Mouse (Mus musculus) left cerebral cortex, adult 9 months (tissue): Measurements from ENCODE around the gene Lrrc74b.
A peak's percentile ranks its signal among the peaks of the same experiment; 100 is the strongest.
"Not testable (repeated sequence)": the region's sequence is repeated elsewhere in the genome, so short reads cannot be mapped to it uniquely, and the experiment has no call there.

Source experiments
- DNase-seq, 2 experiments: peaks; one replicate each; pipeline ENCODE4 v3.0.0; 2022; ENCODE audit warnings: low spot score in 2 of 2

Gene Lrrc74b

DNA sequence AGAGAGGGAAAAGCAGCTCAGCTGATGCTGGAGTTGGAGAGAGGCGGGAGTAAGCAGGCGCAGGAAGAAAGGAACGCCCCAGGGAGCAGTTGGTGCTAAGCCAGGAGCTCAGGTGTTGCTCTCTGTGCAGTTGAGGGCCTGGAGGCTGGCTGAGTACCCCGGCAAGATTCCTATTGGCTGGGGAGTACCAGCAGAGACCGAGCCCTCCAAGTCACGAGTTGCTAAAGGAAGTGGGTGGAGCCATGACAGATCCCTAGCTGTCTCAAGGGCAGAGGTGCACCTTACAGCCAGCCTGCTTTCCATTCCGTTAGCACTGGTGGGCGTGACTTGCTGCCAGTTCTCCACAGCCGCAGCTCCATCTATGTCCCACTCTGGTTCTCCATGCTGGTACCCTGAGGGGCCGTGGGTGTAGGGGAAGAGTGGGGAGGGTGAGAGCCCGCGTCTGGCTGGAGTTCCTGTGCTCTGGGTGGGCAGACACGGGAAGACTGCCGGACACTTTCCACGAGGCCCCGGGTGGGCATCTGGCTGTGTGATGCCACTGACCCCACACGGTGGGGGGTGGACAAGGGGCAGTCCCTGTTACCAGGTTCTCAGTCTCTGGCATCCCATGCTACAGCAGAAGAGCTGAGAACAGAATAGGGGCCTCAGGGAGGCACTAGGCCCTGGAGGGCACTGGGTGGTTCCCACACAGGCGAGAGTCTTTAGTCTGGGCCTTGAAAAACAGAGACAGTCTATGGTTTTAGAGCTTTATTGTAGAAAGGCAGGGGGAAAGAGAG, 6.9 kb downstream of the Lrrc74b start:
- DNase-seq = no peak

DNA sequence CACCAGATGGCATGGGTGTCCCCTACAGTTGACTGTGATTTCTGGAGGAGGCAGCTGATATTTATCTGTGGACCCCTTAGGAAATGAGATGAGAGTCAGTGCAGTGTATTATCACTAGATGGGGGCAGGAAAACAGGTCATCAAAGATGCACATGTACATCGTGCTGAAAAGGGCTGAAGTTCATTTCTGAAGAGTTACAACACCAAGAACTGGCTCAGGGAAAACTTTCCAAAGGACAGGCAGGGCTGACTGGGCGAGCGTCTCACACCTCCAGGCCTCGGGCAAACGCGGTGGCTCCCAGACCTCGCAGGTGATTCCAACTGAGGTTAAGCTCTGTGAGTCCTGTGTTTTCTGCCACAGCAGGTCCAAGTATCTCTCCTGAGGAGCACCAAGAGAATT, 8.2 kb downstream of the Lrrc74b start:
- DNase-seq = no peak

DNA sequence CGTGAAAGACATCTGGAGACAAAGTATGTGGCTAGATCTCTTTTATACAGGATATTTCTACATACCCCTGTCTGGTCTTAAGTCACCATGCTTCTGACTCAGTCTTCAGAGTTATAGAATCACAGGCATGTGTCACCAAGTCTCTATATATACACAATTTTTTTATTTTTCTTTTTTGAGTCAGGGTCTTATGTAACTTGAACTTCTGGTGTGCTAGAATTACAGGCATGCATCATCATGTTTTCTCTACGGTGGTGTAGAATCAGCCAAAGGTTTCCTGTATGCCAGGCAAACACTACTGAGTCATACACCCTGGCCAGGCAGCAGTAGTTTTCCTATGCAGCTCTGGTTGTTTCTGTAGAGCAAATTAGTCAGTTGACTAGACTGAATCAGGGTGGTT, 18.4 kb downstream of the Lrrc74b start:
- peak in 1 of 2 experiments; percentile 33 for DNase-seq

DNA sequence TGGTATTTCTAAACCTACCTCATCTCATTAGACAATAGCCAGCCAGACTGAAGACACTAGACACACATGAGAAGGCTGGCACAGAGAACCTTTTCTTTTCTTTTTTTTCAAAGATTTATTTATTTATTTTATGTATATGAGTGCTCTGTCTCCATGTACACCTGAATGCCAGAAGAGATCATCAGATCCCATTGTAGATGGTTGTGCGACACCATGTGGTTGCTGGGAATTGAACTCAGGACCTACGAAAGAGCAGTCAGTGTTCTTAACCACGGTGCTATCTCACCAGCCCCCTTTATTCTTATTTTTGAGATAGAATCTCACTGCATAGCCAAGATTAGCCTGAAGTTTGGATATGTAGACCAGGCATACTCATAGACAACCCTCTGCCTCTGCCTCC, 24.5 kb downstream of the Lrrc74b start:
- DNase-seq = no peak

DNA sequence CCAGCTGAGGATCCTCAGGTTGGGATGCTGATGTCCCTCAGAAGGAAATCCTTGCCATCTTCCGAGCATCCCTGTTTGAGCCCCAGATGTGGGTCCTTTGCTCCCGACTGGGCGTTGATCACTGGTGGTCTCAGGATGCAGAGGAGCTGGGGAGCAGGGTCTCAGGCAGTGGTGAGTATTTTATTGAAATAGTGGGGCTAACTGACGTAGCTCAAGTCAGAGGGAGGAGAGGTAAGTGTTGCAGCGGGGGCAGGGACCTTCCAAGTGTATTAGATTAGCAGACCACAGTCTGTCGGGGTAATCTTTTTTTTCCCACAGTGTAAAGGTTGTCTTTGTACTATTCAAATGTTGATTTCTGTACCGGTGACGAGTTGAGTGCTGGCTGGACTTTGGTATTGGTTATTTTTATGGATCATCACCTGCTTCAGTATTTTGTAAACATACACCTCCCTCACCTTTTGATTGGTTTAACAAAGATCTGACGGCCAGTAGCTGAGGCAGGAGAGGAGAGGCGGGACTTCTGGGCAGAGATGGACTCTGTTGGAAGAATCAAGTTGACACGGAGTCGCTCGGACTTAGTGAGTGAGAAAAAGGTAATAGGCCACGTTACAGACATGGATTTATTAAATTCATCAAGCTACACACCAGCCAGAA, 28.2 kb downstream of the Lrrc74b start:
- DNase-seq = no peak

DNA sequence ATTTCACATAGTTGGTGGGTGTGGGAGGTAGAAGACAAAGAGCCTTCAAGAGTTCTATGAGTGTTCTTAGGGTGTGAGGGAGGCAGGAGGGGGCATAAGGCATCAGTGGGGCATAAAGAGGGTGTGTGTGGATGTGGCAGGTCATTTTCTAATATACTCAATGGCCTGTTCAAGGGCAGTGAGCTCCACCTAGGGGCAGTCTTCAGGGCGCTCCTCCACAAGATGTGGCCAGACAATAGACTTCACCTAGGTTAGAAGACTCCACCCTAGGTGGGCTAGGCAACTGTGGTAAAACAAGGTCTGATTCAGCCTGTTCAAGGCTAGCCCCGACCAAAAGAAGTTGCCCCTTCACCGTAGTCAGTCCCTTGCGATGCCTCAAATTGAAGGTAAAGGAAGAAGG, 28.8 kb downstream of the Lrrc74b start:
- no peak for DNase-seq

DNA sequence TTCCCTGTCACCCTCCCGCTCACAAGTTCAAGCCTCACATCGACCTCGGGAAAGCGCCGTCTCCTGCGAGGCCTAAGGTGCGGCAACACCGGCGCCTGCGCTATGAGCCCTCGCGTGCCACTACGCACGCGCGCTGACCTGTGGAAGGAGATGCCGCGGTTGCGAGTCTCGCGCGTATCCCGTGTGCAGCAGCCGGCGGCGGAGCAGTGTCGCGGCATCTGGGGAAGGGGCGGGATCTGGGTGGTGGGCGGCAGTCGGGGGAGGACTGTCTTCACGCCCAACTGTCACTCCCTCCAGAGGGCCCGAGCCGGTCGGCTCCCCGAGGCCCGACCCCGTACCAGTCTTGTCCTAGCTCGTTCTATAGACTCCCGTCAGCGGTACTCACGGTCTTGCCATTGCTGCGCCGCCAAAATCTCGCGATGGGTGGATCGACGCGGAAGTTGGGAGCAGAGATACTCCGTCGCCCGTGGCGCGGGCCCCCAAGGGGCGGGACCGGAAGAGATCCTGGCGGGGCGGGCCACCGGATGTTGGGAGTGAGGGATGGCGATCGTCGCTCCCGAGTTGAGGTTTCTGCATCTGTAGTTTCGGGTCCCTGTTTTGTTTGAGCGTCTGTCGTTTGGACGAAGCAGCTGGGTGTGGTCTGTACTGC, 30.3 kb downstream of the Lrrc74b start, which contains the start of gene Thap7:
Gene Thap7 (minus strand): TSS at position 497 of the 649 bp plus-strand sequence.
- DNase-seq = peak; percentile 90 to 95

DNA sequence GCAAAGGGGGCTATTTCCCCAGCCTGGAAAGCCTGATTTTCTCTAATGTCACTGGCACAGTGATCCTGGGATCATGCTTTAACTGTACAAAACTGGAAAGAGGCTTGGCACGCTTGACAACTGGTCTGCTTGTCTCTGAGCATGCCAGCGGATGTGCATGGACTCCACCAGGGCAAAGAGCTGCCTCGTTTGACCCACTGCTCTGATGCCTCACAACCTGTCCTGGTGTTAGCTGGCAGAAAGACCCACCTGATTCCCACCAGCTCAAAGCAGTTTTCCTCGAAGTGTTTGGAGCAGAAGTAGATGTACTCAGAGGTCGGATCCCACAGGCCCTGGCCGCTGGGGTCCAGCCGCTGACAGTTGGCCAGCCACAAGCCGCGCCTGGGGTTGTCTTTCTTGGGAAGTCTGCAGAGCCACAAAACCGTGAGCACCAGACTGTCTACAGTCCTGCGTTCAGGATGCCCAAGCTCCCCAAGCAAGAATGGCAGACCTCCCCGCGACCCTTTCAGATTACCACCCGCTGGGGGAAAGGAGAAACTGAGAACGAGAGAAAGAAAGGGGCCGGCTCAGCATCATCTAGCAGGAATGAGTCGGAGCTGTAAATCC, 31.0 kb downstream of the Lrrc74b start:
- no peak for DNase-seq

DNA sequence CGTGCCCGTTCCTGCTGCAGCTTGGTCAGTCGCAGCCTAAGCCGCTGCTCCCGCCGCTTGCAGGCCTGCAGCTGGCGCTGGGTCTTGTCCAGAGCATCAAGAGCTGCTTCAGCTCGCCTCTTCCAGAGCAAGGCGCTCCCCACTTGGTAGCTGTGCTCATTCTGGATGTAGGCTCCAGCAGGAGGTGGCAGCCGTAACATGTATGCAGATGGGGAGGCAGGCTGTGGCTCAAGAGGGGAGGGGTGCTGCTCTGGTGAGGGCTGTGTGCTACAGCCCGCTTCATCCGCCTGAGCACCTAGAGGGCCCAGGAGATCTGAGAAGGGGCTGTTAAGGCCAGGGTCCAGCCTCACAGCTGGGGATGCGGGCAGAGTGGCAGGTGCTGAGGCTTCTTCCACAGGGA, 32.8 kb downstream of the Lrrc74b start:
- DNase-seq = no peak

DNA sequence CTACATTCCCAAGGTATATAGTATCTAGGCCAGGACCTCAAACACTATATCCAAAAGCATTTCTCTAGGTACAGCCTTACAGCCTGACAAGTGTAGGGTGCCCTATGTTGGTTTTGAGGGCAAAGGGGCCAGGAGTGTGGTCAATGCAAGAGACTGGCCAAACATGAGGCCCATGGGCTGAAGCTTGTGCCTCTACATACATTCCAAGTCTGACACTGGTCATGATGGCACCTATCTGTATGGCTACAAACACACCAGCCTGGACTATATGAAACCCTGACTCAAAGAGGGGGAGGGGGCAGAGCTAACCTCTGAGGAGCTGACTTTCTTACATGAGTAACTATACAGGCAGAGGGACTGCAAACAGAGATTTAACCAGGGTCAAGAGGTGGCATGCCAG, 33.4 kb downstream of the Lrrc74b start:
- DNase-seq = no peak

DNA sequence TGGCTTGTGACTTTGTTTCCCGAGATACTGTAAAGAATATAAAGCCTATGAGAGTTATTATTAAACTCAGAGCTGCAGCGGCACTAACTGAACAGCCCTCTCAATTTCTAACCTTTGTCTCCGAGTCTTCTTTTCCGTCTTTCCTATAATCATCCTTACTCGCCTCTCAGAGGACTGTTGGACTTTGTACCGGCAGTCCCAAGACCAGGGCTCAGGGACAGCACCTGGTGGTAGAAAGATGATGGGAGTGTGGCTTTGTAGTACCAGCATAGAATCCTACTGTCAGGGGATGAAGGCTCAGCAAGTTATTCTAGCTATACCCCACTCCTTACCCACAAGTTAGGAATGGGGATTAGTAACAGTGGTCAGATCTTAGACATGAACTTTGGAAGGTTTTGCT, 34.8 kb downstream of the Lrrc74b start:
- DNase-seq = no peak

DNA sequence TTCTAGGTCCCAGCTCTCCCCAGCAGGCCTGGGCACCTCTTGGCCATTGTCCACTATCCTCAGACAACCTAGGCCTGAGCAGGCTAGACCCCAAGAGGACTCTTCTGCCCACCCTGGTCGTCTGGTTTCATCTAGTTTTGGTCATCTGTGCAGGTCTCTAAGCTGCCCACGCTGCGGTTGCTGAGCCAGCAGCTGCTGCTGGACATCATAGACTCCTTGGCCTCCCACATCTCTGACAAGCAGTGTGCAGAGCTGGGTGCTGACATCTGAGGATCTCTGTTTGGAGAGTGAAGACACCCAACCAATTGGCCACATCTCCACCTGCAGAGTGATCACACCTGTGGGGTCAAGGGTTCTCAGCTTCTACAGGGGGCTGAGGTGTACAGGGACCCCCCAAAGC, 35.5 kb downstream of the Lrrc74b start:
- DNase-seq = no peak

DNA sequence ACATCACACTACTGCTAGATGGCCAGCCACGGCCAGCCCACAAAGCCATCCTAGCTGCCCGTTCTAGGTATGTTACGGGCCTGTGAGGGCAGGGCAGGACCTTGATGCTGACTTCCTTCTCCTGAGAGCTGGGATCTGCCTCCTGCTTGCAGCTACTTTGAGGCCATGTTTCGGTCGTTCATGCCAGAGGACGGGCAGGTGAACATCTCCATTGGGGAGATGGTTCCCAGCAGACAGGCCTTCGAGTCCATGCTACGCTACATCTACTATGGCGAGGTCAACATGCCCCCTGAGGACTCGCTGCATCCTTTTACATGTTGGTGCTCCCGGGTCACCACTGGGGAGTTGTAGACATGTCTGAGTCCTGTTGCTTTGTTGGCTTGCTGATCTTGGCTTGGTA, 36.9 kb downstream of the Lrrc74b start:
- DNase-seq = no peak

DNA sequence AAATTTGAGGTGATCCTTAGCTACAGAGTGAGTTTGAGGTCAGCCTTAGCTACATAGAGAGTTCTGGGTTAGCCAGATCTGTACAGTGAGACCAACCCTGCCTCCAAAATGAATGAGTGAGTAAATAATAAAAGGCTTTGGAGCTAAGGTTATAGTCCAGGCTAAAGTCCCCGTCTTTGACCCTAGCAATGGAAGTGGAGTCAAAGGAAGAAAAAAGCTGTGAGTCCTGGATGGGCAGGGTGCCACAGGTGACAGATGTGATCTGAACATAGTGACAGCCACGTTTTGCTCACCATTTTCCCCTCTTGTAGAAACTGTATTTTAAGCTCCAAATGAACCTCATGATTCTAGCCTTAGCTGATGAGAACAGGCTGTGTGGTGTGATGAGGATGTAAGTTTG, 42.1 kb downstream of the Lrrc74b start:
- DNase-seq = no peak

DNA sequence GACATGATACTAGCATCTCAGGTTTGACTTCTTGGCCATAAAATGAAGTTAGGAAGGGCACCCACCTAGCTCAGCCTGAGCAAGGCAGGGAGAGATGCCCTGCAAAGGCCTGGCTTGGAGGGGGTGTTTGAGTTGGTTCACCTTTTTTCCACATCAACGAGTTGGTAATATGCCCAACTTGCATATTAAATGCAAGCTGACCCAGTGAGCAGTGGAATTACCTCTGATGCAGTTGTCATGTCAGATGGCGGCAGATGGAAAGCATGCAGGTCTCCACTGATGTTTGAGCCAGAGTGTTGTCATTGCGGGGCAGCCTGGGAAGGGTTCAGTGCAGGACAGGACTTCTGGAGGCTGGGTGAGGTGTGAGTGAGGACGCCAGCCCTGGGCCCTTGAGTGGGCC, 49.6 kb downstream of the Lrrc74b start:
- no peak for DNase-seq

DNA sequence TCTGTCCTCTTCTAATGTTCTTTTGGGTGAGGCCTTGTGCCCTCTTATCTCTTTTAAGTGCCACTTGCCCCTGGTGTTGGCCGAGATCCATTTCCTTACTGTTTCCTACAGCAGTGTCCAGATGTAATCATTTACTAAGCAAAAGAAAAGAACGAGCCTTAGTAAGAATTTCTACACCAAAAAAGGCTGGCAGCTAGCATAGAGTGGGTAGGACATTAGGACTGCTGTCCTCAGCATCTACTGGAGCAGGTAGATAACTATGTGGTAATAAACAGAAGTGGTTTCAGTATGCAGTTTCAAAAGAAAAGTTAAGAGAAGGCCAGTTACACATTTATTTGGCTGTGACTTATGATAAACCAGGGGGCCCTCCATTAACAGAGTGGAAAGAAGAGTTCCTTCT, 50.4 kb downstream of the Lrrc74b start:
- DNase-seq = no peak

DNA sequence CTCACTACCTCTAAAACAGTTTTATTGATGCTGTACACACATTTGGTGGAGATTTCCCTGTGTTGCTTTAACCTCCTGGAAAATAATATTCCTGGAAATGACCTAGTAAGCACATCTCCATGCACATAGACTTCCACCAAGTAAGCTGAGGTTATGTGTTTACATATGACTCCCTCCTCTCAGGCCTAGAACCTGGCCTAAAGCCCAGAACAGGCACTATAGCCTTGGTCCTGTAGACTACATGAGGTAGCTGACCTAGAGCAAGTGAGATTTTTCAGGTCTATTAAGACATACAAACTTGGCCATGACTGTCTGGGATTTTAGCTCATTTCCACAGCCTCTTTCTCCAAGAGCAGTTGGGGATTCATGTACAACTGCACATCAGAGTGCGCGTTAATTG, 50.9 kb downstream of the Lrrc74b start:
- no peak for DNase-seq

DNA sequence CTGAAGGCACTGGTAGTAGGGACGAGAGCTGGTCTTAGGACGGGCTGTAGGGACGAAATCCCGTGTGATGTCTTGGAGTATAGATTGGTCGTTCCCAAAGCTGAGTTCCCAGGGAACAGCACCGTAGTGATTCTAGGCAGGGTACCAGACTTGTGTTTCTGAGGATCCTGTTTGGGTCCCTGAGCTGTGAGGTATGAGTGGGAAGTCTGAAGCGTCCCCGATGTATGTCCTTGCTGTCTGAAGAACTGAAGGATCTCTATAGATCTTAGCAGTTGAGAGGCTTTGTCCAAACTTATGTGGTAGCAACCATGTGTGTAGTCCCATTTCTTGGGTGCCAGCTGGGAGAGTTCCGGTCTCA, 51.8 kb downstream of the Lrrc74b start:
- DNase-seq = no peak

DNA sequence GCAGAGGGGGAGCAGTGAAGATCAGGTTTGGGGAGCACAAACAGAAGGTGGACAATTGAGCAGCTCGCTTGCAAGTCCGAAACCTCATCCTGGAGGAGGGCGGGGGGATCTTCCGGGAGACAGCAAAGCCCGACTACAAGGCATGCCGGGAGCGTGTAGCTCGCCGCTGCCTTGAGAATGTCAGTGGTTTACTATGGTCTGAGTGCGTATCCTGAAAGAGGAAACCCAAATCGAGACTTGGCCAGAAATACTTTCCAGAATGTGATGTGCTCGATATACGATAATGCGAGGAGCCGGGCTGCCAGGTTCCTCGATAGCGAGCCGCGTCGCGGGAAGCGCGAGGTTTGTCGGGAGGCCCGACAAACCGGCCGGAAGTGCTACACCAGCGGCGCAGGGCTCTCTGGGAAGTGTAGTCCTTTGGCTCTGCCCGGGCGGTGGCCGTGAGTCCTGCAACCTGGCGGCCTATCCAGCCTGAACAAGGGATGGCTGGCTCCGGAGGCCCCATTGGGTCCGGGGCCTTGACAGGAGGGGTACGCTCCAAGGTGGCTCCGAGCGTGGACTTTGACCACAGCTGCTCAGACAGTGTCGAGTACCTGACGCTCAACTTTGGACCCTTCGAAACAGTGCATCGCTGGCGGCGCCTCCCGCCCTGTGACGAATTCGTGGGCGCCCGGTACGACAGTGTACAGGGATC, 52.4 kb downstream of the Lrrc74b start, which contains the start of gene Lztr1:
Gene Lztr1 (plus strand): TSS at position 143 of the 694 bp plus-strand sequence.
- peak; percentile 67 to 90 for DNase-seq

DNA sequence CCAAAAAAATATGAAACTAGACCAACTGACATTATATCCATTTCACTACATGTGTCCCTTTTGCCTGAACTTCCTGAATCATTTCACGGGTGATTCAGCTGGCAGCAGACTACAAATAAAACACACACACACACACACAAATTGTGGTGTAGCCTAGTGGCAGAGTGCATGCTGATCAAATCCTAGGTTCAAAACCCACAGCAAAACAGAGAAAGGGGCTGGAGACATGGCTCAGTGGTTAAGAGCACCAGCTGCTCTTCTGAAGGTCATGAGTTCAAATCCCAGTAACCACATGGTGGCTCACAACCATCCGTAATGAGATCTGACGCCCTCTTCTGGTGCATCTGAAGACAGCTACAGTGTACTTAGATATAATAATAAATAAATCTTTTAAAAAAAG, 53.0 kb downstream of the Lrrc74b start:
- not testable (repeated sequence) for DNase-seq

DNA sequence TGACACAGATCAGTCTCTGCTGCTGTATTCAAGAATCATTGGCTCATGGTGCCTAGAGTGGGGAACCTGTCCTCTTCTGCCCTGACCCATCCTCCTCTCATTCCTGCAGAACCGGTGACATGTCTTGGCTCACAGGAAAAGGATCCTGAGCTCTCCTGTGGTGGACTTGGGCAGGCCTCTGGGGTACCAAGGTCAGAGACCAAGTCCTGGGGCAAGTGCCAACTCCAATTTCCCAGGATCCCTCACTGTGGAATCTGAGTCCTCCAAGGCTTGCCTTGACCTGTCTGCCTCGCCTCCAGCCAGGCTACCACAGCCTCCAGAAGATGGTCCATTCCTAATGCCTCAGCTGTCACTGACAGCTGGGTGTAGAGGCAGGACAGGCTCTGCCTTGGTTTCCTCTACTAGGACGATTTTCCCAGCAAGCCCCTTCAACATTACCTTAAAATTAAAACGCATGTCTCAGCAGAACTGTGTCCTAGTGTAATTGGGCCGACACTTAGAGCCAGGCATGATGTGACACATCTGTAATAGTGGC, 54.0 kb downstream of the Lrrc74b start:
- no peak for DNase-seq

DNA sequence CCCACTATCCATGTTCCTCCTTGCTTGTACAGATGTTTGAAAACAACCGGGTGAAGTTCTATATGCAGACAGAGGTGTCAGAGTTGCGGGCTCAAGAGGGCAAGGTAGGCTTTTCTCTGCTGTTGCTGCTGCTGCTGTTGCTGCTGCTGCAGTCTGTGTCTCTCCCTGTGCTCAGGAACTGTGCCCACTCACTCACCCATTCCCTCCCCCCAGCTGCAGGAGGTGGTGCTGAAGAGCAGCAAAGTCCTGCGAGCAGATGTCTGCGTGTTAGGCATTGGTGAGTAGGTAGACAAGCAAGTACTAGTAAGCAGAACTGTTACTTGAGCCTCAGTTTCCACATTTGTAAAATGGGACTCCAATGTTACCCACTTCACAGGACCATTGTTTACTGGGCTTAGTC, 58.4 kb downstream of the Lrrc74b start:
- no peak for DNase-seq
